Mouse (Mus musculus): ENCODE measurements around the gene Irak3. TPM values are rescaled to one million over a fixed set of nuclear protein-coding genes. Genes with fewer than 3 reads are reported as not detected.

Irak3 gene
- total RNA-seq, 1 experiment: 19.8 TPM

DNA sequence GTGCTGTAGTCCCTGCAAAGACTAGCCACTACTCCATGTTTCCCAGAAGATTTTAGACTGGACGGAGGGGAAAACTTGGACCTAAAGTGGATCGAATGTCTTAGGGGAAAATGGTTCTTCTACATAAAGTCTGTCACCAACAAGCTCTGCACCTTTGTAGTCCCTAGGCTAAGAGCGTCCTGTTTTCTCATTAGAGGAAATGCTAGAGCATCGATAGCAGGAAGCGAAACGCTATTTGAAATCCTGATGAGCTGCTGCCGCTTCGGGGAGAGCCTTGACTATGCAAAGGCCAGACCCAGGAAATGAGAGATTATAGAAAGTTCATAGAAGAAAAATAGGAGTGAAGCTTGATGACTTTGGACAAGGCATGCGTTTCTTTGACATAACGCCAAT is 76.5 kb downstream of the Irak3 start:
- in situ Hi-C loops (cut with MboI; ENCODE audit: low sequenced_read_pairs in 2 of 2, unreplicated experiment in 2 of 2): no loop called here
- TF ChIP-seq ZC3H11A (IDR thresholded peaks at IDR 0.05; ENCODE audit: borderline replicate concordance, low read depth, low read length) (no peak), ZNF384 (IDR thresholded peaks at IDR 0.05; ENCODE audit: low read depth, low read length) (no peak), CHD2 (IDR thresholded peaks at IDR 0.05; ENCODE audit: low read depth, low read length) (no peak), MAFK (IDR thresholded peaks at IDR 0.05; ENCODE audit: insufficient read depth, low read depth, low read length) (no peak), HCFC1 (IDR thresholded peaks at IDR 0.05; ENCODE audit: borderline replicate concordance, insufficient read depth, low read length) (no peak)

DNA sequence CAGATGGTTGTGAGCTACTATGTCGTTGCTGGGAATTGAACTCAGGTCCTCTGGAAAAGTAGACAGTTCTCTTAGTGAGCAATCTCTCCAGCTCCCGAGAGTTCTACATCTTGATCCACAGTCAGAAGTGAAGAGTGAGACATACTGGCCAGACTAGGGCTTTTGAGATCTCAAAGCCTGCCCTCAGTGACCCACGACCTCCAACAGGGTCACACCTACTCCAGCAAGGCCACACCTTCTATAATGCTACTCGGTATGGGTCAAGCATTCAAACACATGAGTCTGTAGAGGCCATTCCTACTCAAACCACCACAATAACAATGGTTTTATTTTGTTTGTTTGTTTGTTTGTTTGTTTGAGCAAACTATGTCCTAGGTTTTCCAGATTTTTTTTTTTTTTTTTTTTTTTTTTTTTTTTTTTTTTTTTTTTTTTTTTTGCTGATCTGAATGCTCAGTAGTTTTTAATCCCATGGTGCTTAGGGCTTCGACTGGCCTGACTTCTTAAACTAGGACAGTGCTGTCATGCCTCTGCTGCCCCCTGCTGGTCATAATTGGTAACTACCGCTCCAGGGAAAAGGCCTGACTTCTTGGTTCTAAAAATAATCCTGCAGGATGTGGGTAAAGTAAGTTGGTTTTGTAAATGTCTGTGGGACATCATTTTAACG is 77.0 kb downstream of the Irak3 start:
- peak; percentile 69 for DNase-seq (ENCODE audit: low read depth, low spot score)
- no peak overlapping the region for H3K4me3 ChIP-seq (ENCODE audit: insufficient read depth in 1 of 2, low read depth in 1 of 2, low read length in 2 of 2, poor library complexity in 1 of 2, severe bottlenecking in 1 of 2)
- TF ChIP-seq HCFC1 (IDR thresholded peaks at IDR 0.05; ENCODE audit: borderline replicate concordance, insufficient read depth, low read length) (no peak), MAFK (IDR thresholded peaks at IDR 0.05; ENCODE audit: insufficient read depth, low read depth, low read length) (peak; percentile 35; the same call in 1 of the 2 replicates), ZNF384 (IDR thresholded peaks at IDR 0.05; ENCODE audit: low read depth, low read length) (peak; percentile 99), ZC3H11A (IDR thresholded peaks at IDR 0.05; ENCODE audit: borderline replicate concordance, low read depth, low read length) (peak; percentile 63), CHD2 (IDR thresholded peaks at IDR 0.05; ENCODE audit: low read depth, low read length) (no peak)
- no peaks in the 10 kb centered on the region for H3K36me3 ChIP-seq (ENCODE audit: control insufficient read depth, insufficient read depth, low read length, poor library complexity, severe bottlenecking)
- H3K27ac ChIP-seq (ENCODE audit: insufficient read depth, low read depth, low read length, poor library complexity, severe bottlenecking): no peak overlapping the region
- in situ Hi-C loops (cut with MboI; ENCODE audit: low sequenced_read_pairs in 2 of 2, unreplicated experiment in 2 of 2): no loop called here
- no peak overlapping the region for H3K9ac ChIP-seq (ENCODE audit: insufficient read depth, low read depth, low read length, poor library complexity, severe bottlenecking)
- H3K9me3 ChIP-seq (ENCODE audit: control insufficient read depth, insufficient read depth, low read depth, low read length): no peaks in the 10 kb centered on the region
- peaks cover 0 to 5% of the 10 kb centered on the region in 2 experiments; a peak in 1 of 4 replicates for H3K4me1 ChIP-seq (ENCODE audit: control insufficient read depth in 2 of 2, insufficient read depth in 2 of 2, low read length in 2 of 2, poor library complexity in 1 of 2)

More for the DNA sequence above, 76.5 kb downstream of the Irak3 start:
- Histone ChIP-seq H3K4me3 (ENCODE audit: insufficient read depth in 1 of 2, low read depth in 1 of 2, low read length in 2 of 2, poor library complexity in 1 of 2, severe bottlenecking in 1 of 2) (no peak overlapping the region), H3K4me1 (ENCODE audit: control insufficient read depth in 2 of 2, insufficient read depth in 2 of 2, low read length in 2 of 2, poor library complexity in 1 of 2) (peaks cover 0 to 5% of the 10 kb centered on the region in 2 experiments; a peak in 1 of 4 replicates), H3K9me3 (ENCODE audit: control insufficient read depth, insufficient read depth, low read depth, low read length) (no peaks in the 10 kb centered on the region), H3K36me3 (ENCODE audit: control insufficient read depth, insufficient read depth, low read length, poor library complexity, severe bottlenecking) (no peaks in the 10 kb centered on the region), H3K27ac (ENCODE audit: insufficient read depth, low read depth, low read length, poor library complexity, severe bottlenecking) (no peak overlapping the region), H3K9ac (ENCODE audit: insufficient read depth, low read depth, low read length, poor library complexity, severe bottlenecking) (no peak overlapping the region)
- DNase-seq (ENCODE audit: low read depth, low spot score): no peak

DNA sequence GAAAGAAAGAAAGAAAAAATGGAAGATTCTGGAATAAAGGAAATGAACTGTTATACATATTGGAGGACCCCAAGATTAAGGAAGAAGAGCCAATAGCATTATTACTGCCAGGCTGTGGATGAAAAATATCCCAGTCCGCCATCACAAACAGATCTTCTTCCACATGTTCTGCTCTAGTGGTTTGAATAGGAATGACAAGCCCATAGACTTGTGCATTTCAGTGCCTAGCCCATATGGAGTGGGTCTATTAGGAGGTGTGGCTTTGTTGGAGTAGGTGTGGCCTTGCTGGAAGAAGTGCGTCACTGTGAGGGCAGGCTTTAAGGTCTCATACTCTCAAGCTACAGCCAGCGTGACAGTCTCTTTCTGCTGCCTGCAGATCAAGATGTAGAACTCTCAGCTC is 78.2 kb downstream of the Irak3 start:
- Histone ChIP-seq H3K27ac (ENCODE audit: insufficient read depth, low read depth, low read length, poor library complexity, severe bottlenecking) (no peak overlapping the region), H3K36me3 (ENCODE audit: control insufficient read depth, insufficient read depth, low read length, poor library complexity, severe bottlenecking) (no peaks in the 10 kb centered on the region), H3K4me3 (ENCODE audit: insufficient read depth in 1 of 2, low read depth in 1 of 2, low read length in 2 of 2, poor library complexity in 1 of 2, severe bottlenecking in 1 of 2) (no peak overlapping the region), H3K4me1 (ENCODE audit: control insufficient read depth in 2 of 2, insufficient read depth in 2 of 2, low read length in 2 of 2, poor library complexity in 1 of 2) (peaks cover 0 to under 1% of the 10 kb centered on the region in 2 experiments; a peak in 1 of 4 replicates), H3K9me3 (ENCODE audit: control insufficient read depth, insufficient read depth, low read depth, low read length) (no peaks in the 10 kb centered on the region), H3K9ac (ENCODE audit: insufficient read depth, low read depth, low read length, poor library complexity, severe bottlenecking) (no peak overlapping the region)
- in situ Hi-C loops (cut with MboI; ENCODE audit: low sequenced_read_pairs in 2 of 2, unreplicated experiment in 2 of 2): no loop called here
- no peak for DNase-seq (ENCODE audit: low read depth, low spot score)
- no peak for TF ChIP-seq HCFC1 (IDR thresholded peaks at IDR 0.05; ENCODE audit: borderline replicate concordance, insufficient read depth, low read length)
- TF ChIP-seq MAFK (IDR thresholded peaks at IDR 0.05; ENCODE audit: insufficient read depth, low read depth, low read length): no peak
- TF ChIP-seq ZC3H11A (IDR thresholded peaks at IDR 0.05; ENCODE audit: borderline replicate concordance, low read depth, low read length): no peak
- no peak for TF ChIP-seq ZNF384 (IDR thresholded peaks at IDR 0.05; ENCODE audit: low read depth, low read length)
- TF ChIP-seq CHD2 (IDR thresholded peaks at IDR 0.05; ENCODE audit: low read depth, low read length): no peak

DNA sequence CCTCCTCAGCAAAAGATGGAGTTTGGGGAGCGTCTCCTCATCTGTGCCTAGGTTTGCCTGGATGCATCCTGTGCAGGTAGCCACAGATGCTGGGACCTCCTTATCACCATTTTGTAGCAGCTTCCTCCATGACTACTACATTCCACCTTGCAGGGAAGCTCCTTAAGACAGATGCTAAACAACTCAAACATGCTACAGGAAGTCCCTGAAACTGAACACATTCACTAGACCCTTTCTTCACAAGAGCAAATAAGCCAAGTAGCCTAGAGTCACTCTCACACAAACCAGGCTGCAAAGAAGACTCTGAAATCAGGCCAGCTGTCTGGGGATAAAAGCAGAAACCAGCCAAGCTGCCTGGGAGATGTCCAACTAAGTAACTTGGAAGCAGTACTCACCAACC is 86.7 kb downstream of the Irak3 start:
- in situ Hi-C loops (cut with MboI; ENCODE audit: low sequenced_read_pairs in 2 of 2, unreplicated experiment in 2 of 2): no loop called here
- Histone ChIP-seq H3K9me3 (ENCODE audit: control insufficient read depth, insufficient read depth, low read depth, low read length) (no peaks in the 10 kb centered on the region), H3K9ac (ENCODE audit: insufficient read depth, low read depth, low read length, poor library complexity, severe bottlenecking) (no peak overlapping the region), H3K36me3 (ENCODE audit: control insufficient read depth, insufficient read depth, low read length, poor library complexity, severe bottlenecking) (0 out of 2 replicates have a peak, but pooled peaks cover 3% of the 10 kb centered on the region), H3K4me1 (ENCODE audit: control insufficient read depth in 2 of 2, insufficient read depth in 2 of 2, low read length in 2 of 2, poor library complexity in 1 of 2) (peaks cover 0 to 6% of the 10 kb centered on the region in 2 experiments; a peak in 2 of 4 replicates), H3K27ac (ENCODE audit: insufficient read depth, low read depth, low read length, poor library complexity, severe bottlenecking) (peak overlapping the region; percentile 73; the same call in 1 of the 2 replicates), H3K4me3 (ENCODE audit: insufficient read depth in 1 of 2, low read depth in 1 of 2, low read length in 2 of 2, poor library complexity in 1 of 2, severe bottlenecking in 1 of 2) (no peak overlapping the region)
- TF ChIP-seq ZNF384 (IDR thresholded peaks at IDR 0.05; ENCODE audit: low read depth, low read length): no peak
- TF ChIP-seq MAFK (IDR thresholded peaks at IDR 0.05; ENCODE audit: insufficient read depth, low read depth, low read length): no peak
- TF ChIP-seq ZC3H11A (IDR thresholded peaks at IDR 0.05; ENCODE audit: borderline replicate concordance, low read depth, low read length): no peak
- no peak for TF ChIP-seq HCFC1 (IDR thresholded peaks at IDR 0.05; ENCODE audit: borderline replicate concordance, insufficient read depth, low read length)
- TF ChIP-seq CHD2 (IDR thresholded peaks at IDR 0.05; ENCODE audit: low read depth, low read length): no peak
- DNase-seq (ENCODE audit: low read depth, low spot score): no peak
